Mouse (Mus musculus): ENCODE measurements around the gene Dmap1. TPM values are rescaled to one million over a fixed set of nuclear protein-coding genes. Genes with fewer than 3 reads are reported as not detected.

The Dmap1 gene
- polyA plus RNA-seq, 1 experiment from 2014 or later = 56.1 TPM

DNA sequence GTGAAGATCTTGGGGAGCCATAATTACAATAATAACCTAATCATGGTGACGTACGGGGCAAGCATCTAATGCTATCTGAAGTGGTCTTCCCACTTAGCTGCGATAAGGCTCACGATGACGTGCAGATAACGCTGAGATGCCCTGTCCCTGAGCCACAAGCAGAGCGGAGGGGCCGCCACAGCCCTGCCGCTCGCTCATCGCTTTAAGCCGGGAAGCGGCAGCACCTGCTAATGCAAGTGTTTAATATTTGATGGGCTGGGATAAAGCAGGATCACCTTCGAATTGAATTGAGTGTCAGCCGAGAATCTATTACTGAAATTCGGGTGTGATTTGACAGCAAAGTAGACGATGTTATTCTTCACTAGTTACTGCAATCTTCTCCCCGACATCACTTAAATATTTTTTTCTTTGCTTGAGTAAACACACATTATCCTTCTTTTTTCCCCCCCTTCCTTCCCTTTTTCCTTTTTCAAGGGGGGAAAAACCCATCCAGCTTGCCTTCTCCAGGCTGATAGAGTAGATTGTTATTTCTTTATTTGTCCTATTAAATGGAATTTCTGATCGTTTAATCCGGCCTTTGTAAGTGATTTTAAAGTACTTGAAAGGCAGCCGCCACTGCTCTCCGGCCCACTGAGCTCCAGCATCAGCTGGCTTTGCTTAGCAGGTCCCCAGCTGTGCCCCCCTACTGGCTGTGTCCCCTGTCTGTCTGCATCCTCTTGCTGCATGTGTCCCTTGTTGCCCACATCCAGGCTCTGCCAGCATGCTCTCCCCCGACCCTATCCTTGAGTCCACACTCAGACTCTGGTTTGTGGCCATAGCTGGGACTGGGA lies 34.9 kb downstream of the Dmap1 start:
- peaks cover 2% of the 10 kb centered on the region; the same call in 1 of the 2 replicates for H3K36me3 ChIP-seq (ENCODE audit: control insufficient read depth, insufficient read depth, low read length)
- no peaks in the 10 kb centered on the region for H3K9me3 ChIP-seq (ENCODE audit: control insufficient read depth, low read length)
- ATAC-seq (ENCODE audit: low read depth) = no peak
- no peak overlapping the region for H3K9ac ChIP-seq (ENCODE audit: low read length)
- 60% methylated on average over 23 of the region's 23 CpGs for WGBS
- no peak overlapping the region for H3K4me3 ChIP-seq (ENCODE audit: low read length)
- no peaks in the 10 kb centered on the region for H3K4me1 ChIP-seq (replicated peaks; ENCODE audit: control insufficient read depth, insufficient read depth, low read length)
- H3K27me3 ChIP-seq (ENCODE audit: control insufficient read depth, insufficient read depth, low read depth, low read length) = no peaks in the 10 kb centered on the region
- no peak overlapping the region for H3K4me2 ChIP-seq (ENCODE audit: low read depth, low read length)
- no peak overlapping the region for H3K27ac ChIP-seq (ENCODE audit: low read length)

DNA sequence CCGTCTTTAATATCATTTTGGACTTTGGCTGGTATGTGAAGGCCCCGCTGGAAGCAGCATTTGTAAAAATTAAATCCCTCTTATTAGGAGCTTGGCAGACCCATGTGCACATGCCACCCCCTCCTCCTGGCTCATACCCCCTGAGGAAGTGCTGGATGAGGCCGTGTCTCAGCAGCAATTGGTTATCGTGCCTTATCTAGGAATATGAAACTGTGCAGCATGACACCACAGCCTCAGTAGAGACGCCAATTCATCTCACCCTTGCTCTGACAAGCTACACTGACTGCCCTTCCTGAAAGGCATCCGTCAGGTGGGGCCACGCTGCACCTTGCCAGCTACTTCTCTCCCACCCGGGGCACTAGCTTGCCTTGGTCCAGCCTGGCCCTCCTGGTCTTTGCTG lies 35.6 kb downstream of the Dmap1 start:
- Histone ChIP-seq H3K4me2 (ENCODE audit: low read depth, low read length) (no peak overlapping the region), H3K27me3 (ENCODE audit: control insufficient read depth, insufficient read depth, low read depth, low read length) (no peaks in the 10 kb centered on the region), H3K4me3 (ENCODE audit: low read length) (no peak overlapping the region), H3K9me3 (ENCODE audit: control insufficient read depth, low read length) (no peaks in the 10 kb centered on the region), H3K27ac (ENCODE audit: low read length) (no peak overlapping the region), H3K9ac (ENCODE audit: low read length) (no peak overlapping the region), H3K4me1 (replicated peaks; ENCODE audit: control insufficient read depth, insufficient read depth, low read length) (no peaks in the 10 kb centered on the region), H3K36me3 (ENCODE audit: control insufficient read depth, insufficient read depth, low read length) (peaks cover 2% of the 10 kb centered on the region; the same call in 1 of the 2 replicates)
- 71% methylated on average over 8 of the region's 8 CpGs for WGBS
- no peak for ATAC-seq (ENCODE audit: low read depth)

DNA sequence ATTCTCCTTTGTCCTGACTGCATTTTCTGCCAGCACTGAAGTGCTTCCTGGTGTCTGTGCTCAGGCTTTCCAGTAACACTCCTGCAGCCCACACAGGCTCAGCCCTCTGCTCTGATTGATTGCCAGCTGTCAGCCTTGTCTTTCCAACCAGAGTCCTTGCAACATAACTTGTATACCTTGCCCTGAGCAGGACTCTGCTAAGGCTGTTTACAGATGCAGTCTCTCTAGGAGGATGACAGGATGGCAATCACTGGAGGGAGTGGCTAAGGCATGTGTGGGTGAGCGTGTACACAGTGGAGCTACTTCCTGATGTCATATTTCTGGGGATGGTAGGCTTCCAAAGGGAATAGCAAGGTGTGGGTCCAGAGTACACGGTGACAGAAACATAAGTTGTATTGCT lies 36.2 kb downstream of the Dmap1 start:
- Histone ChIP-seq H3K4me3 (ENCODE audit: low read length) (no peak overlapping the region), H3K27ac (ENCODE audit: low read length) (no peak overlapping the region), H3K4me1 (replicated peaks; ENCODE audit: control insufficient read depth, insufficient read depth, low read length) (no peaks in the 10 kb centered on the region), H3K27me3 (ENCODE audit: control insufficient read depth, insufficient read depth, low read depth, low read length) (no peaks in the 10 kb centered on the region), H3K9ac (ENCODE audit: low read length) (no peak overlapping the region), H3K9me3 (ENCODE audit: control insufficient read depth, low read length) (no peaks in the 10 kb centered on the region), H3K4me2 (ENCODE audit: low read depth, low read length) (no peak overlapping the region), H3K36me3 (ENCODE audit: control insufficient read depth, insufficient read depth, low read length) (no peaks in the 10 kb centered on the region; the same call in 1 of the 2 replicates)
- no peak for ATAC-seq (ENCODE audit: low read depth)
- WGBS = 78% methylated on average over 2 of the region's 2 CpGs

DNA sequence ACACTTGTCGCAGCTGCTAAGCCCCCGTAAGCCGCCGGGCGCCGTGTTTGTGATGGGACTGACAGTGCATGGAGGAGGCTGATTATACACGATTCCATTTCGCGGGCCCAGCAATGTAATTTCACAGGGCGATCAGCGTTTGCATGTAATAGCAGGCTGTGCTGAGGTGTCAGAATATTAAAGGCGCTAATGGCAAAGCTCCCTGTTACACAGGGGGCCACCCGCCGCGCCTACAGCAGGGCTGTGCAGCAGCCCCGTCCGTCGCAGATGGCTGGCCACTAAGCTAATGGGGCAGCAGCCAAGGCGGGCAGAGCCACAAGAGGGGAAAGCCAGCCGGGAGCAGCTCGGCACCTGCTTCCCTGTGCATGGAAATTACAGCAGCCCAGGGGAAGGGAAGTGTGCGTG lies 37.0 kb downstream of the Dmap1 start:
- no peaks in the 10 kb centered on the region for H3K9me3 ChIP-seq (ENCODE audit: control insufficient read depth, low read length)
- no peak overlapping the region for H3K4me3 ChIP-seq (ENCODE audit: low read length)
- H3K4me2 ChIP-seq (ENCODE audit: low read depth, low read length) = no peak overlapping the region
- no peaks in the 10 kb centered on the region for H3K4me1 ChIP-seq (replicated peaks; ENCODE audit: control insufficient read depth, insufficient read depth, low read length)
- 59% methylated on average over 22 of the region's 22 CpGs for WGBS
- H3K9ac ChIP-seq (ENCODE audit: low read length) = no peak overlapping the region
- H3K36me3 ChIP-seq (ENCODE audit: control insufficient read depth, insufficient read depth, low read length) = no peaks in the 10 kb centered on the region; the same call in 1 of the 2 replicates
- H3K27me3 ChIP-seq (ENCODE audit: control insufficient read depth, insufficient read depth, low read depth, low read length) = no peaks in the 10 kb centered on the region
- ATAC-seq (ENCODE audit: low read depth) = no peak
- H3K27ac ChIP-seq (ENCODE audit: low read length) = no peak overlapping the region

DNA sequence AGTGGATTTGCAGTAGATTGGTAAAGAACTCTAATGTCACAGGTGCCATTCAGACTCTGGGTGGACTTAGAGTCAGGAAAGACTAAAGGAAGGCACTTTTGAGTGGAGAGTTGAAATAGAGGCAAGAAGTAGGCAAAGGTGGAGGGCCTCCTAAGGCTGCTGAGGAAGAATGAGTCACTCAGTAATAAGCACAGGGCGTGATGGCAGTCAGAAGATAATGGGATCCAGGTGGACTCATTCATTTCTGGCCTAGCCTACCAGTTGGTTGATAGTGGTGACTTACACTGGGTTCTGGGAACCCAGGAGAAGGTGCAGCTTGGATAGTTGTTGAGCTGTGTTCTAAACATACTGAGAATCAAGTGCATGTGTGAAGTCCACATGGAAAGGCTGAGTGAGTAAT lies 40.3 kb downstream of the Dmap1 start:
- H3K4me1 ChIP-seq (replicated peaks; ENCODE audit: control insufficient read depth, insufficient read depth, low read length) = no peaks in the 10 kb centered on the region
- H3K27me3 ChIP-seq (ENCODE audit: control insufficient read depth, insufficient read depth, low read depth, low read length) = no peaks in the 10 kb centered on the region
- H3K27ac ChIP-seq (ENCODE audit: low read length) = no peak overlapping the region
- no peak overlapping the region for H3K4me2 ChIP-seq (ENCODE audit: low read depth, low read length)
- no peak overlapping the region for H3K9ac ChIP-seq (ENCODE audit: low read length)
- no peaks in the 10 kb centered on the region for H3K9me3 ChIP-seq (ENCODE audit: control insufficient read depth, low read length)
- no peak overlapping the region for H3K4me3 ChIP-seq (ENCODE audit: low read length)
- no peaks in the 10 kb centered on the region; the same call in 1 of the 2 replicates for H3K36me3 ChIP-seq (ENCODE audit: control insufficient read depth, insufficient read depth, low read length)
- ATAC-seq (ENCODE audit: low read depth) = no peak
- WGBS = 88% methylated on average over 1 of the region's 1 CpGs

DNA sequence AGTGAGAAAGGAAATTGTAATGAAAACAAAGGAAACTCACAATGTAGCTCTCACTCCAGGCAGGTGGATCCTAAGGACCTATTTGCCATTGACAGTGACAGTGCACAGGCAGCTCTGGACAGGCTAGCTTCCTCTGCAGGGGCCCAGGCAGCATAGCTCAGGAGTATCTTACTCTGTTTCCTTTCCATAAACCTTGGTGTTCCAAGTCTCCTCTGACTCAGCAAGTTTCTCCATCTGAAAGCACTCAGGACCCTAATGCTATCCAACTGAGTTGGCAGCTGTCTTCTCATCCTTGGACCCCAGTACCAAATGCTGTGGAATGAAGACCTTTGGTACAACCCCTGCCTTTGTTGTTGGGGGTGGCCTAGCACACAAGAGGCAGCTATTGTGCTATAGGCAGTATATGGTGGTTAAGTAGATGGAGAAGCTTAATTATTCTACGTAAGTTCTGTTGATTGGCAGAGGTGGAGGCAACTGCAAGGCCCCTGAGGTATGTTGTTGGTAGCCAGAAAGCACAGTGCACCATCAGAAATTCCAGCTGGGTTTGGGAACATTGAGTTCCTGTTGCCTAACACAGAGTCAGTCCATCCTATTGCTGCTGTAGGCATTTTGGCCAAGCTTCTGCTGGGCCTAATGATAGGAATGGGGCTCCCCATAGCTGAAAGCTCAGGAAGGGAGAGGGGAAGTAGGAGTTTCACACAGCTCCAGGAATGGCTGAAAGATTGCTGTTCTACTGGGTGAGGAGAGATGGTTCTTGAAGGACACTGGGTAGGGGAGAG lies 41.0 kb downstream of the Dmap1 start:
- Histone ChIP-seq H3K9ac (ENCODE audit: low read length) (no peak overlapping the region), H3K9me3 (ENCODE audit: control insufficient read depth, low read length) (no peaks in the 10 kb centered on the region), H3K27ac (ENCODE audit: low read length) (no peak overlapping the region), H3K4me2 (ENCODE audit: low read depth, low read length) (no peak overlapping the region), H3K4me1 (replicated peaks; ENCODE audit: control insufficient read depth, insufficient read depth, low read length) (no peaks in the 10 kb centered on the region), H3K36me3 (ENCODE audit: control insufficient read depth, insufficient read depth, low read length) (no peaks in the 10 kb centered on the region; the same call in 1 of the 2 replicates), H3K27me3 (ENCODE audit: control insufficient read depth, insufficient read depth, low read depth, low read length) (no peaks in the 10 kb centered on the region), H3K4me3 (ENCODE audit: low read length) (no peak overlapping the region)
- WGBS = 97% methylated on average over 1 of the region's 1 CpGs
- no peak for ATAC-seq (ENCODE audit: low read depth)

DNA sequence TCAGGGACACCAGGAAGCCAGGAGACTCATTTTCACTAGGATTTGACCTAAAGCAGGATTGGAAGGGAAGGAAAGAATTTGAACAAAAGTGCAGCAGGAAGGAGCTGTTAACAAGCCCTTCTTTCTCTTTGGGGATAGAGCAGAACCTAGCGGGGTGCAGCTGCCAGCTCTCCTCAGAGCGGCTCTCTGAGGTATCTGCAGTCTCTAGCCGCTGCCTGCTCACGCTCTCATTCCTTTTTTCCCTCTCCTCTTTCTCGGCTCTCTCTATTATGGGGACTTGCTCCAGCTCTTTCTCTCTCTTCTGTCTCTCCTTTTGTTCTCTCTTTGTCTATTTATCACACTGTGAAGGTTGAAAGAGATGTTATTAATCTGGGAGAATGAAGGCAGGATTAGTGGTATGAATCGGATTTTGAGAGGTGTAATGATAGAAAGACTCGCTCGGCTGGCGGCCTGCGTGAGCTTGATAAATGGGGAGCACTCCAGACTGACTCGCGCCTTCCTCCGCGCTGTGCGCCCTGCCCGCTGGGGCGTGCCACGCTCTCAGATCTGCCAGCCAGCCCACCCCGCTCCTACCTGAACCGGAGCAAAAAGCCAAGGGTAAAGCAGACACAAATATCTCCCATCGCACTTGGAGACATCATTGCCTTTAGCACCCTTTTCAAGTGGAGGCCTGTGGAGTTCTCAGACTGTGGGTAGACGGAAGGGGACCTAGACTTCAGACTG lies 45.0 kb downstream of the Dmap1 start:
- Histone ChIP-seq H3K27me3 (ENCODE audit: control insufficient read depth, insufficient read depth, low read depth, low read length) (no peaks in the 10 kb centered on the region), H3K4me1 (replicated peaks; ENCODE audit: control insufficient read depth, insufficient read depth, low read length) (no peaks in the 10 kb centered on the region), H3K36me3 (ENCODE audit: control insufficient read depth, insufficient read depth, low read length) (no peaks in the 10 kb centered on the region; the same call in none of the 2 replicates), H3K9ac (ENCODE audit: low read length) (no peak overlapping the region), H3K4me2 (ENCODE audit: low read depth, low read length) (no peak overlapping the region), H3K4me3 (ENCODE audit: low read length) (no peak overlapping the region), H3K9me3 (ENCODE audit: control insufficient read depth, low read length) (no peaks in the 10 kb centered on the region), H3K27ac (ENCODE audit: low read length) (no peak overlapping the region)
- no peak for ATAC-seq (ENCODE audit: low read depth)
- 77% methylated on average over 22 of the region's 22 CpGs for WGBS

DNA sequence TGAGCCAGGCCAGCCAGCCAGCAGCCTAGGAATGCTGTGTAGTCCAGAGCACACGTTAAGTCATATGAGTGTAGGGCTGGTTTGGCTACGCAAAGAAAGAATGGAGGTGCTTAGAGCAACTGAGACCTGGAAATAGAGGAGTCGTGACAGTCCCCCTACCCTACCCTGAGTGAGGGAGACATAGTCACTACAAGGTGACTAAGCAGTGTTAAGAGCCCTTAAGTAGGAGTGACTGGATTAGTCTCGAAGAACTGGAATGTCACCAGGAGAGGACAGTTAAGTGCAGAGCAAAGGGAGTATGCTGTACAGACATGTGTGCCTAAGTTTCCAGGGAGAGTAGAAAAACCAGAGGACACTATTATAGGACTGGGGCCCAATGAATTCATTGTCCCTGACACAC lies 45.9 kb downstream of the Dmap1 start:
- H3K27ac ChIP-seq (ENCODE audit: low read length) = no peak overlapping the region
- no peaks in the 10 kb centered on the region for H3K27me3 ChIP-seq (ENCODE audit: control insufficient read depth, insufficient read depth, low read depth, low read length)
- H3K4me1 ChIP-seq (replicated peaks; ENCODE audit: control insufficient read depth, insufficient read depth, low read length) = no peaks in the 10 kb centered on the region
- no peaks in the 10 kb centered on the region; the same call in none of the 2 replicates for H3K36me3 ChIP-seq (ENCODE audit: control insufficient read depth, insufficient read depth, low read length)
- H3K9me3 ChIP-seq (ENCODE audit: control insufficient read depth, low read length) = no peaks in the 10 kb centered on the region
- no peak overlapping the region for H3K4me3 ChIP-seq (ENCODE audit: low read length)
- H3K4me2 ChIP-seq (ENCODE audit: low read depth, low read length) = no peak overlapping the region
- 0 out of 2 replicates have a peak, but pooled peaks have one; percentile 20 for ATAC-seq (ENCODE audit: low read depth)
- no peak overlapping the region for H3K9ac ChIP-seq (ENCODE audit: low read length)
- WGBS = 64% methylated on average over 4 of the region's 4 CpGs

DNA sequence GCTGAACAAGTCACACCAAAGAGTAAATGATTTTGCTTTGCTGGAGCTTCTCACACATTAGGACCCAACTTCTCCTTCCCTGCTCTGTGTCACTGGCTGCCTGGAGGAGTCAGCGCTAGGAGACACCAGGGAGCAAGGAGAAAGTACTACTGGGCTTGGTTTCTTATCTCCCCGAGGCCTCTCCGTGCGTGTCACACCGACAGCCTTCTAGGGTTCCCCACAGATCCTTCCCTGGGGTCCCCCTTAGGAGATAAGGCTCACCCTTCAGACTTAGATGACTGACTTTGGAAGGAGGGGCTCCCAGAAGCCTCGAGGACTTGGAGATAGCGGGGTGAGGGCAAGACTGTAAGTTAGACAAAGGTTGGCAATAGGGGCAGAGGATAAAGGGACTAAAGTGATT lies 47.4 kb downstream of the Dmap1 start:
- Histone ChIP-seq H3K4me2 (ENCODE audit: low read depth, low read length) (no peak overlapping the region), H3K36me3 (ENCODE audit: control insufficient read depth, insufficient read depth, low read length) (no peaks in the 10 kb centered on the region; the same call in 1 of the 2 replicates), H3K4me3 (ENCODE audit: low read length) (no peak overlapping the region), H3K9ac (ENCODE audit: low read length) (no peak overlapping the region), H3K9me3 (ENCODE audit: control insufficient read depth, low read length) (no peaks in the 10 kb centered on the region), H3K27me3 (ENCODE audit: control insufficient read depth, insufficient read depth, low read depth, low read length) (no peaks in the 10 kb centered on the region), H3K4me1 (replicated peaks; ENCODE audit: control insufficient read depth, insufficient read depth, low read length) (no peaks in the 10 kb centered on the region), H3K27ac (ENCODE audit: low read length) (no peak overlapping the region)
- 78% methylated on average over 7 of the region's 7 CpGs for WGBS
- no peak for ATAC-seq (ENCODE audit: low read depth)
